Mouse (Mus musculus): ENCODE data around the gene Adam19. TPM values are rescaled to one million over a fixed set of nuclear protein-coding genes. Genes with fewer than 3 reads are reported as not detected.

The Adam19 gene
- polyA plus RNA-seq, 1 experiment = 3.6 TPM

- H3K36me3 ChIP-seq (ENCODE audit: control insufficient read depth, insufficient read depth, low read length) = no peaks in the 10 kb centered on the region
- H3K4me3 ChIP-seq (ENCODE audit: insufficient read depth, low read depth, low read length) = no peak overlapping the region
- 94% methylated on average over 17 of the region's 17 CpGs for WGBS
- no peaks in the 10 kb centered on the region for H3K4me1 ChIP-seq (ENCODE audit: control insufficient read depth, insufficient read depth, low read length)
- H3K27me3 ChIP-seq (replicated peaks; ENCODE audit: control insufficient read depth, insufficient read depth, low read length) = no peaks in the 10 kb centered on the region
- no peak for DNase-seq
- TF ChIP-seq CTCF (conservative IDR thresholded peaks at IDR 0.05; ENCODE audit: insufficient read depth, insufficient read length, low read depth, low read length) = no peak
- H3K27ac ChIP-seq (ENCODE audit: insufficient read depth, low read depth, low read length) = no peak overlapping the region
These were observed 75.5 kb downstream of the Adam19 start for GRCm38 (mm10) chr11:46131022-46131986.

GRCm38 (mm10) chr11:46134899-46135298, 79.1 kb downstream of the Adam19 start:
- WGBS = 87% methylated on average over 2 of the region's 2 CpGs
- H3K4me3 ChIP-seq (ENCODE audit: insufficient read depth, low read depth, low read length) = no peak overlapping the region
- no peaks in the 10 kb centered on the region for H3K27me3 ChIP-seq (replicated peaks; ENCODE audit: control insufficient read depth, insufficient read depth, low read length)
- no peak overlapping the region for H3K27ac ChIP-seq (ENCODE audit: insufficient read depth, low read depth, low read length)
- H3K4me1 ChIP-seq (ENCODE audit: control insufficient read depth, insufficient read depth, low read length) = no peaks in the 10 kb centered on the region
- no peak for TF ChIP-seq POLR2A (IDR thresholded peaks at IDR 0.05; ENCODE audit: low read depth, low read length)
- no peak for TF ChIP-seq CTCF (conservative IDR thresholded peaks at IDR 0.05; ENCODE audit: insufficient read depth, insufficient read length, low read depth, low read length)
- DNase-seq = no peak
- no peaks in the 10 kb centered on the region for H3K36me3 ChIP-seq (ENCODE audit: control insufficient read depth, insufficient read depth, low read length)

- Histone ChIP-seq H3K4me1 (ENCODE audit: control insufficient read depth, insufficient read depth, low read length) (no peaks in the 10 kb centered on the region), H3K4me3 (ENCODE audit: insufficient read depth, low read depth, low read length) (no peak overlapping the region), H3K27me3 (replicated peaks; ENCODE audit: control insufficient read depth, insufficient read depth, low read length) (no peaks in the 10 kb centered on the region), H3K27ac (ENCODE audit: insufficient read depth, low read depth, low read length) (no peak overlapping the region), H3K36me3 (ENCODE audit: control insufficient read depth, insufficient read depth, low read length) (no peaks in the 10 kb centered on the region)
- no peak for TF ChIP-seq POLR2A (IDR thresholded peaks at IDR 0.05; ENCODE audit: low read depth, low read length)
- TF ChIP-seq CTCF (conservative IDR thresholded peaks at IDR 0.05; ENCODE audit: insufficient read depth, insufficient read length, low read depth, low read length) = no peak
- no peak for DNase-seq
- 73% methylated on average over 6 of the region's 6 CpGs for WGBS
These were observed 87.5 kb downstream of the Adam19 start for GRCm38 (mm10) chr11:46143342-46143741.

- 89% methylated on average over 11 of the region's 11 CpGs for WGBS
These were observed 89.5 kb downstream of the Adam19 start for GRCm38 (mm10) chr11:46145163-46145875.

GRCm38 (mm10) chr11:46146619-46147018, 90.8 kb downstream of the Adam19 start:
- H3K36me3 ChIP-seq (ENCODE audit: control insufficient read depth, insufficient read depth, low read length) = no peaks in the 10 kb centered on the region
- H3K4me1 ChIP-seq (ENCODE audit: control insufficient read depth, insufficient read depth, low read length) = no peaks in the 10 kb centered on the region

More at GRCm38 (mm10) chr11:46145163-46145875, 89.5 kb downstream of the Adam19 start:
- TF ChIP-seq POLR2A (IDR thresholded peaks at IDR 0.05; ENCODE audit: low read depth, low read length) = no peak
- TF ChIP-seq CTCF (conservative IDR thresholded peaks at IDR 0.05; ENCODE audit: insufficient read depth, insufficient read length, low read depth, low read length) = no peak
- Histone ChIP-seq H3K4me1 (ENCODE audit: control insufficient read depth, insufficient read depth, low read length) (no peaks in the 10 kb centered on the region), H3K4me3 (ENCODE audit: insufficient read depth, low read depth, low read length) (no peak overlapping the region), H3K27ac (ENCODE audit: insufficient read depth, low read depth, low read length) (no peak overlapping the region), H3K27me3 (replicated peaks; ENCODE audit: control insufficient read depth, insufficient read depth, low read length) (no peaks in the 10 kb centered on the region), H3K36me3 (ENCODE audit: control insufficient read depth, insufficient read depth, low read length) (no peaks in the 10 kb centered on the region)
- no peak for DNase-seq

GRCm38 (mm10) chr11:46156945-46157344, 101.2 kb downstream of the Adam19 start:
- no peaks in the 10 kb centered on the region for H3K27me3 ChIP-seq (replicated peaks; ENCODE audit: control insufficient read depth, insufficient read depth, low read length)
- H3K27ac ChIP-seq (ENCODE audit: insufficient read depth, low read depth, low read length) = no peak overlapping the region
- no peak overlapping the region for H3K4me3 ChIP-seq (ENCODE audit: insufficient read depth, low read depth, low read length)
- DNase-seq = no peak
- H3K36me3 ChIP-seq (ENCODE audit: control insufficient read depth, insufficient read depth, low read length) = no peaks in the 10 kb centered on the region
- TF ChIP-seq CTCF (conservative IDR thresholded peaks at IDR 0.05; ENCODE audit: insufficient read depth, insufficient read length, low read depth, low read length) = no peak
- no peak for TF ChIP-seq POLR2A (IDR thresholded peaks at IDR 0.05; ENCODE audit: low read depth, low read length)
- H3K4me1 ChIP-seq (ENCODE audit: control insufficient read depth, insufficient read depth, low read length) = no peaks in the 10 kb centered on the region
- WGBS = 90% methylated on average over 8 of the region's 8 CpGs

More at GRCm38 (mm10) chr11:46146619-46147018, 90.8 kb downstream of the Adam19 start:
- Histone ChIP-seq H3K4me3 (ENCODE audit: insufficient read depth, low read depth, low read length) (no peak overlapping the region), H3K27me3 (replicated peaks; ENCODE audit: control insufficient read depth, insufficient read depth, low read length) (no peaks in the 10 kb centered on the region), H3K27ac (ENCODE audit: insufficient read depth, low read depth, low read length) (no peak overlapping the region)
- no peak for DNase-seq
- 94% methylated on average over 5 of the region's 5 CpGs for WGBS
- TF ChIP-seq POLR2A (IDR thresholded peaks at IDR 0.05; ENCODE audit: low read depth, low read length) (no peak), CTCF (conservative IDR thresholded peaks at IDR 0.05; ENCODE audit: insufficient read depth, insufficient read length, low read depth, low read length) (no peak)

- H3K36me3 ChIP-seq (ENCODE audit: control insufficient read depth, insufficient read depth, low read length) = no peaks in the 10 kb centered on the region
- no peak for TF ChIP-seq POLR2A (IDR thresholded peaks at IDR 0.05; ENCODE audit: low read depth, low read length)
- no peak for TF ChIP-seq CTCF (conservative IDR thresholded peaks at IDR 0.05; ENCODE audit: insufficient read depth, insufficient read length, low read depth, low read length)
- H3K27me3 ChIP-seq (replicated peaks; ENCODE audit: control insufficient read depth, insufficient read depth, low read length) = no peaks in the 10 kb centered on the region
- no peak for DNase-seq
- no peaks in the 10 kb centered on the region for H3K4me1 ChIP-seq (ENCODE audit: control insufficient read depth, insufficient read depth, low read length)
- no peak overlapping the region for H3K4me3 ChIP-seq (ENCODE audit: insufficient read depth, low read depth, low read length)
- no peak overlapping the region for H3K27ac ChIP-seq (ENCODE audit: insufficient read depth, low read depth, low read length)
These were observed 101.7 kb downstream of the Adam19 start for GRCm38 (mm10) chr11:46157462-46157861.
